Mouse (Mus musculus): ENCODE results near the gene Hps6. TPM values are rescaled to one million over a fixed set of nuclear protein-coding genes. Genes with fewer than 3 reads are reported as not detected.

Gene Hps6
- polyA plus RNA-seq, 1 experiment from 2014 or later = 2.8 TPM

GRCm38 (mm10) chr19:46035971-46036370 is 32.7 kb downstream of the Hps6 start:
- WGBS (ENCODE audit: insufficient replicate concordance) = 85% methylated on average over 13 of the region's 13 CpGs
- Histone ChIP-seq H3K4me2 (ENCODE audit: low read depth, low read length) (peak overlapping the region; percentile 96; the same call in 1 of the 2 replicates), H3K4me1 (ENCODE audit: control insufficient read depth, low read depth, low read length) (peaks cover 42% of the 10 kb centered on the region), H3K36me3 (ENCODE audit: control insufficient read depth, insufficient read depth) (peaks cover 43% of the 10 kb centered on the region), H3K9ac (ENCODE audit: low read depth, low read length) (no peak overlapping the region), H3K4me3 (ENCODE audit: low read depth, low read length) (peak overlapping the region; percentile 85), H3K27me3 (ENCODE audit: control insufficient read depth, insufficient read depth, low read depth, low read length) (no peaks in the 10 kb centered on the region), H3K9me3 (replicated peaks; ENCODE audit: control insufficient read depth, low read length) (no peaks in the 10 kb centered on the region), H3K27ac (ENCODE audit: low read length) (peak overlapping the region; percentile 81)
- ATAC-seq (ENCODE audit: low read depth) = no peak

GRCm38 (mm10) chr19:46036477-46037242 is 33.4 kb downstream of the Hps6 start:
- ATAC-seq (ENCODE audit: low read depth) = no peak
- Histone ChIP-seq H3K27me3 (ENCODE audit: control insufficient read depth, insufficient read depth, low read depth, low read length) (no peaks in the 10 kb centered on the region), H3K9ac (ENCODE audit: low read depth, low read length) (peak overlapping the region; percentile 90), H3K4me1 (ENCODE audit: control insufficient read depth, low read depth, low read length) (peaks cover 46% of the 10 kb centered on the region), H3K4me3 (ENCODE audit: low read depth, low read length) (peak overlapping the region; percentile 85), H3K36me3 (ENCODE audit: control insufficient read depth, insufficient read depth) (peaks cover 43% of the 10 kb centered on the region), H3K4me2 (ENCODE audit: low read depth, low read length) (peak overlapping the region; percentile 96), H3K27ac (ENCODE audit: low read length) (peak overlapping the region; percentile 81), H3K9me3 (replicated peaks; ENCODE audit: control insufficient read depth, low read length) (no peaks in the 10 kb centered on the region)
- WGBS (ENCODE audit: insufficient replicate concordance) = 46% methylated on average over 13 of the region's 13 CpGs

GRCm38 (mm10) chr19:46037243-46037924 is 34.1 kb downstream of the Hps6 start:
- Histone ChIP-seq H3K36me3 (ENCODE audit: control insufficient read depth, insufficient read depth) (peaks cover 41% of the 10 kb centered on the region), H3K9ac (ENCODE audit: low read depth, low read length) (peak overlapping the region; percentile 90), H3K4me1 (ENCODE audit: control insufficient read depth, low read depth, low read length) (peaks cover 53% of the 10 kb centered on the region), H3K27me3 (ENCODE audit: control insufficient read depth, insufficient read depth, low read depth, low read length) (no peaks in the 10 kb centered on the region), H3K27ac (ENCODE audit: low read length) (peak overlapping the region; percentile 81), H3K4me3 (ENCODE audit: low read depth, low read length) (peak overlapping the region; percentile 85), H3K4me2 (ENCODE audit: low read depth, low read length) (peak overlapping the region; percentile 96), H3K9me3 (replicated peaks; ENCODE audit: control insufficient read depth, low read length) (no peaks in the 10 kb centered on the region)
- ATAC-seq (ENCODE audit: low read depth) = peak; percentile 70
- WGBS (ENCODE audit: insufficient replicate concordance) = 13% methylated on average over 6 of the region's 6 CpGs

- Histone ChIP-seq H3K9me3 (replicated peaks; ENCODE audit: control insufficient read depth, low read length) (no peaks in the 10 kb centered on the region), H3K27ac (ENCODE audit: low read length) (peak overlapping the region; percentile 81), H3K4me2 (ENCODE audit: low read depth, low read length) (peak overlapping the region; percentile 96), H3K27me3 (ENCODE audit: control insufficient read depth, insufficient read depth, low read depth, low read length) (no peaks in the 10 kb centered on the region), H3K36me3 (ENCODE audit: control insufficient read depth, insufficient read depth) (peaks cover 33% of the 10 kb centered on the region), H3K9ac (ENCODE audit: low read depth, low read length) (peak overlapping the region; percentile 90), H3K4me1 (ENCODE audit: control insufficient read depth, low read depth, low read length) (peaks cover 61% of the 10 kb centered on the region), H3K4me3 (ENCODE audit: low read depth, low read length) (peak overlapping the region; percentile 85)
- 4% methylated on average over 13 of the region's 13 CpGs for WGBS (ENCODE audit: insufficient replicate concordance)
- ATAC-seq (ENCODE audit: low read depth) = no peak
These were observed 34.9 kb downstream of the Hps6 start for GRCm38 (mm10) chr19:46037925-46038850.

- Histone ChIP-seq H3K9ac (ENCODE audit: low read depth, low read length) (peak overlapping the region; percentile 90), H3K9me3 (replicated peaks; ENCODE audit: control insufficient read depth, low read length) (no peaks in the 10 kb centered on the region), H3K4me3 (ENCODE audit: low read depth, low read length) (peak overlapping the region; percentile 85), H3K4me2 (ENCODE audit: low read depth, low read length) (peak overlapping the region; percentile 96), H3K4me1 (ENCODE audit: control insufficient read depth, low read depth, low read length) (peaks cover 68% of the 10 kb centered on the region), H3K36me3 (ENCODE audit: control insufficient read depth, insufficient read depth) (peaks cover 26% of the 10 kb centered on the region), H3K27me3 (ENCODE audit: control insufficient read depth, insufficient read depth, low read depth, low read length) (no peaks in the 10 kb centered on the region), H3K27ac (ENCODE audit: low read length) (peak overlapping the region; percentile 81)
- peak; percentile 14; the same call in 1 of the 2 replicates for ATAC-seq (ENCODE audit: low read depth)
- 0% methylated on average over 15 of the region's 17 CpGs for WGBS (ENCODE audit: insufficient replicate concordance)
These were observed 35.5 kb downstream of the Hps6 start for GRCm38 (mm10) chr19:46038851-46039260.

GRCm38 (mm10) chr19:46039478-46039877 is 36.2 kb downstream of the Hps6 start:
- H3K4me1 ChIP-seq (ENCODE audit: control insufficient read depth, low read depth, low read length) = peaks cover 74% of the 10 kb centered on the region
- 2% methylated on average over 25 of the region's 30 CpGs for WGBS (ENCODE audit: insufficient replicate concordance)
- ATAC-seq (ENCODE audit: low read depth) = peak; percentile 83

GRCm38 (mm10) chr19:46040149-46040902 is 37.0 kb downstream of the Hps6 start:
- Histone ChIP-seq H3K27ac (ENCODE audit: low read length) (peak overlapping the region; percentile 81), H3K9me3 (replicated peaks; ENCODE audit: control insufficient read depth, low read length) (no peaks in the 10 kb centered on the region), H3K4me3 (ENCODE audit: low read depth, low read length) (peak overlapping the region; percentile 85), H3K27me3 (ENCODE audit: control insufficient read depth, insufficient read depth, low read depth, low read length) (0 out of 2 replicates have a peak, but pooled peaks cover under 1% of the 10 kb centered on the region), H3K9ac (ENCODE audit: low read depth, low read length) (peak overlapping the region; percentile 90), H3K4me2 (ENCODE audit: low read depth, low read length) (peak overlapping the region; percentile 96), H3K36me3 (ENCODE audit: control insufficient read depth, insufficient read depth) (peaks cover 11% of the 10 kb centered on the region), H3K4me1 (ENCODE audit: control insufficient read depth, low read depth, low read length) (peaks cover 78% of the 10 kb centered on the region)
- ATAC-seq (ENCODE audit: low read depth) = no peak
- 27% methylated on average over 14 of the region's 14 CpGs for WGBS (ENCODE audit: insufficient replicate concordance)

More at GRCm38 (mm10) chr19:46039478-46039877, 36.2 kb downstream of the Hps6 start:
- H3K9me3 ChIP-seq (replicated peaks; ENCODE audit: control insufficient read depth, low read length) = no peaks in the 10 kb centered on the region
- H3K36me3 ChIP-seq (ENCODE audit: control insufficient read depth, insufficient read depth) = peaks cover 20% of the 10 kb centered on the region
- peak overlapping the region; percentile 90 for H3K9ac ChIP-seq (ENCODE audit: low read depth, low read length)
- H3K27me3 ChIP-seq (ENCODE audit: control insufficient read depth, insufficient read depth, low read depth, low read length) = no peaks in the 10 kb centered on the region
- H3K27ac ChIP-seq (ENCODE audit: low read length) = peak overlapping the region; percentile 81
- H3K4me2 ChIP-seq (ENCODE audit: low read depth, low read length) = peak overlapping the region; percentile 96
- peak overlapping the region; percentile 85 for H3K4me3 ChIP-seq (ENCODE audit: low read depth, low read length)
